Mouse (Mus musculus) midbrain, embryonic 16.5 days (tissue): ENCODE data around the gene Nme7. TPM values are rescaled to one million over a fixed set of nuclear protein-coding genes. Genes with fewer than 3 reads are reported as not detected.
A peak's percentile ranks its signal among the peaks of the same experiment; 100 is the strongest.

Experiments
- ATAC-seq: fragments of 200-750 bp; cut with Nextera tagmentation; 2 replicates; pipeline ENCODE4 v1.8.0; 2017; ENCODE audit warnings: moderate TSS enrichment
- H3K27ac ChIP-seq: fragments of 300-500 bp; sonication (generic); 2 replicates; pipeline ENCODE4 v1.5.1; 2014; ENCODE audit warnings: mild to moderate bottlenecking, low read length, mixed read lengths
- H3K27me3 ChIP-seq: fragments of 300-500 bp; sonication (generic); 2 replicates; pipeline ENCODE4 v1.6.1; 2014; ENCODE audit warnings: low read depth, low read length, mixed read lengths; ENCODE audit not compliant: control insufficient read depth, insufficient read depth
- H3K36me3 ChIP-seq: fragments of 300-500 bp; sonication (generic); 2 replicates; pipeline ENCODE4 v1.6.1; 2014; ENCODE audit warnings: mild to moderate bottlenecking, low read length, moderate library complexity, mixed read lengths; ENCODE audit not compliant: control insufficient read depth, insufficient read depth
- H3K4me1 ChIP-seq: fragments of 300-500 bp; sonication (generic); 2 replicates; pipeline ENCODE4 v1.6.1; 2014; ENCODE audit warnings: mild to moderate bottlenecking, low read length, mixed read lengths; ENCODE audit not compliant: control insufficient read depth, insufficient read depth
- H3K4me2 ChIP-seq: fragments of 300-500 bp; sonication (generic); 2 replicates; pipeline ENCODE4 v1.6.1; 2014; ENCODE audit warnings: mild to moderate bottlenecking, low read length, mixed read lengths
- H3K4me3 ChIP-seq: fragments of 300-500 bp; sonication (generic); 2 replicates; pipeline ENCODE4 v1.5.1; 2014; ENCODE audit warnings: low read depth, mild to moderate bottlenecking, low read length, moderate library complexity, mixed read lengths
- H3K9ac ChIP-seq: fragments of 300-500 bp; sonication (generic); 2 replicates; pipeline ENCODE4 v1.6.1; 2014; ENCODE audit warnings: low read depth, low read length, mixed read lengths
- H3K9me3 ChIP-seq: fragments of 300-500 bp; sonication (generic); replicated peaks from 2 replicates; pipeline ENCODE4 v1.6.1; 2014; ENCODE audit warnings: mild to moderate bottlenecking, low read length, mixed read lengths; ENCODE audit not compliant: control insufficient read depth, poor library complexity, severe bottlenecking
- WGBS: fragments of 180-500 bp; shearing (Covaris S2); extraction: QIAGEN DNeasy Blood & Tissue Kit; methylation state at CpG from one replicate; pipeline ENCODE4 v1.1.7; 2014; 5-methylcytosine and 5-hydroxymethylcytosine counted together
- polyA plus RNA-seq: library from polyadenylated mRNA; unstranded; fragments of >200 nt; fragmentation: Nextera tagmentation; extraction: Ambion mirVana; gene quantifications from 2 replicates; pipeline ENCODE4 v1.2.1, GENCODE M21; 2015

The Nme7 gene
- polyA plus RNA-seq, 1 experiment from 2014 or later, result 31.2 TPM

- H3K9ac ChIP-seq, result no peak overlapping the region
- H3K4me3 ChIP-seq, result no peak overlapping the region
- ATAC-seq, result no peak
- no peak overlapping the region for H3K4me2 ChIP-seq
- 0 out of 2 replicates have a peak, but pooled peaks cover 2% of the 10 kb centered on the region for H3K4me1 ChIP-seq
- H3K9me3 ChIP-seq, result no peaks in the 10 kb centered on the region
- peaks cover 6% of the 10 kb centered on the region; the same call in 1 of the 2 replicates for H3K36me3 ChIP-seq
- WGBS, result 75% methylated on average over 8 of the region's 8 CpGs
- H3K27me3 ChIP-seq, result no peaks in the 10 kb centered on the region
- H3K27ac ChIP-seq, result no peak overlapping the region
Observed at GRCm38 (mm10) chr1:164315266-164315665, 11.3 kb downstream of the Nme7 start.

GRCm38 (mm10) chr1:164316697-164317096, 12.8 kb downstream of the Nme7 start:
- peaks cover 2% of the 10 kb centered on the region; the same call in 1 of the 2 replicates for H3K4me1 ChIP-seq
- H3K4me3 ChIP-seq, result no peak overlapping the region
- no peaks in the 10 kb centered on the region for H3K9me3 ChIP-seq
- H3K4me2 ChIP-seq, result no peak overlapping the region
- H3K27me3 ChIP-seq, result no peaks in the 10 kb centered on the region
- no peak overlapping the region for H3K9ac ChIP-seq
- peaks cover 6% of the 10 kb centered on the region; the same call in 1 of the 2 replicates for H3K36me3 ChIP-seq
- 28% methylated on average over 3 of the region's 3 CpGs for WGBS
- ATAC-seq, result peak; percentile 66
- 0 out of 2 replicates have a peak overlapping the region, but pooled peaks have one; percentile 17 for H3K27ac ChIP-seq

- Histone ChIP-seq H3K9ac (0 out of 2 replicates have a peak overlapping the region, but pooled peaks have one; percentile 10), H3K4me2 (no peak overlapping the region), H3K36me3 (peaks cover 6% of the 10 kb centered on the region; the same call in 1 of the 2 replicates), H3K4me1 (peaks cover 2% of the 10 kb centered on the region; the same call in 1 of the 2 replicates), H3K27ac (0 out of 2 replicates have a peak overlapping the region, but pooled peaks have one; percentile 17), H3K27me3 (no peaks in the 10 kb centered on the region), H3K4me3 (no peak overlapping the region), H3K9me3 (no peaks in the 10 kb centered on the region)
- 84% methylated on average over 9 of the region's 9 CpGs for WGBS
- 0 out of 2 replicates have a peak, but pooled peaks have one; percentile 14 for ATAC-seq
Observed at GRCm38 (mm10) chr1:164317261-164317660, 13.3 kb downstream of the Nme7 start.

GRCm38 (mm10) chr1:164318474-164318873, 14.6 kb downstream of the Nme7 start:
- no peak overlapping the region for H3K4me2 ChIP-seq
- WGBS, result 95% methylated on average over 5 of the region's 5 CpGs
- H3K4me1 ChIP-seq, result peaks cover 2% of the 10 kb centered on the region; the same call in 1 of the 2 replicates
- H3K36me3 ChIP-seq, result peaks cover 4% of the 10 kb centered on the region; the same call in 1 of the 2 replicates
- H3K4me3 ChIP-seq, result no peak overlapping the region
- H3K9ac ChIP-seq, result no peak overlapping the region
- ATAC-seq, result no peak
- no peak overlapping the region for H3K27ac ChIP-seq
- H3K9me3 ChIP-seq, result no peaks in the 10 kb centered on the region
- no peaks in the 10 kb centered on the region for H3K27me3 ChIP-seq

DNA sequence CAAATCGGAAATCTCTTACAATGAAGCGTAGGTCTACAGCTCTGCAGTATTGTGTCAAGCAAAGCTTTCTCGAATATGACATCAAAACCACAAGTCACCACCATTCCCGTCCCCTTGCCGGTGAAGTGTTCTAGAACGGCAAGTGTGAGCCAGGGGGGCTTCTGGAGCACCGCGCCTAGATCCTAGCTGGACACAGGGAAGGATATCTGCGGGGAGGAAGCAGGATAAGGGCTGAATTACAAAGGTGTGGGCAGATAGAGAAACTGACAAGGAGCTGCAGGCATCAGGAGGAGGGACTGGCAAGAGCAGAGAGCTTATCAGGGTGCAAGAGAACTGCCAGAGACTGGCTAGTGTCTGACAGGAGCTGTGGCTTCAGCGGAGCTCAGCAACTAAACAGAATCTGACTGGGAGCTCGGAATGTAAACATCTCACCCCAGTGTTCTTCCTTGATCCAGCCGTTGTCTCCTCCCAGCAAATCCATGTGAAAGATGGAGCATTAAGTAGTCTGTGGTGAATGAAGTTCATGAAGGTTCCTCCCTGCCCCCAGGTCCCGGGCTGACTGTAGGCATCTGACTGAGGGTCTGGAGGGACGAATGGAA, 15.7 kb downstream of the Nme7 start:
- H3K36me3 ChIP-seq, result no peaks in the 10 kb centered on the region
- H3K9ac ChIP-seq, result no peak overlapping the region
- H3K27me3 ChIP-seq, result no peaks in the 10 kb centered on the region
- H3K9me3 ChIP-seq, result no peaks in the 10 kb centered on the region
- H3K4me2 ChIP-seq, result no peak overlapping the region
- 79% methylated on average over 14 of the region's 14 CpGs for WGBS
- H3K27ac ChIP-seq, result no peak overlapping the region
- H3K4me3 ChIP-seq, result no peak overlapping the region
- peaks cover 2% of the 10 kb centered on the region; the same call in 1 of the 2 replicates for H3K4me1 ChIP-seq
- no peak for ATAC-seq

DNA sequence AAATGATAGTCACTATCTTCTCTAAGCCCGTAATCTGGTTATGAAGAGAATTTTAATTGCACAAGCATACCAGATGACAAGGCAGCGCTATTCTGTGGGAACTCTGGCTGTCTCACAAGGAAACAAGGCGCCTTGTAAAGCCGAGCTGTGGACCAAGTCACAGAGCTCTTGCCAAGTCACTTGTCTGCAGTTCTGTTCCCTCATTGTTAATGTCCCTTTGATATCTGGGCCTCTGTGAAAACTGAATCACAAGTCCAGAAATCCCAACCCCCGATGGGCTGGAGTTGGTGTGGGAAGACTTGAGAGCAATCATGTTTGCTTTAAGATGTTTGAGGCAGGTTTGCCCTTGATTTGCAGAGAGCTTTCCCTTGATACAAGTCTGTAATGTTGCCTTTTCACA, 16.8 kb downstream of the Nme7 start:
- Histone ChIP-seq H3K27ac (no peak overlapping the region), H3K9me3 (no peaks in the 10 kb centered on the region)
- no peak for ATAC-seq

DNA sequence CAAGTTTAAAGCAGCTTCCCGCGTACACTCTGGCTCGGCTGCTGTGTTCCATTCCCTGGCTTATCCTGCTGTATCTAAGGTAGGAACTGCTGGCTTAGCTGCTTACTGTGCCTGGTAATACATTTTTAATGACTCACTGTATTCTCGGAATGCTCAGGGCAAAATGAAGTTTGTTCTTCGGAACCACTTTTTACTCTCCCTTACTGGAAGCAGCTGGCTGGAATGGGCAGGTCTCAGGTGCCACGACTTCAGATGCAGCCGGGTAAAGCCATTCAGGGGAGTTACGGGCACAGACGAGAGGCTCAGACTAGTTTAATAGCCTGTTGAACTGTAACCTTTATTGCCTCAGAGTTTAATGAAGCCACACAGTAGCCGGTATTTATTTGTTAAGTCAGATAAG, 17.5 kb downstream of the Nme7 start:
- no peaks in the 10 kb centered on the region for H3K27me3 ChIP-seq
- WGBS, result 60% methylated on average over 10 of the region's 10 CpGs
- no peak overlapping the region for H3K9ac ChIP-seq
- H3K9me3 ChIP-seq, result no peaks in the 10 kb centered on the region
- H3K36me3 ChIP-seq, result no peaks in the 10 kb centered on the region
- no peak overlapping the region for H3K4me3 ChIP-seq
- H3K4me2 ChIP-seq, result no peak overlapping the region
- H3K4me1 ChIP-seq, result peaks cover 2% of the 10 kb centered on the region; the same call in 1 of the 2 replicates
- peak overlapping the region; percentile 17 for H3K27ac ChIP-seq
- no peak for ATAC-seq

More for the DNA sequence above, 16.8 kb downstream of the Nme7 start:
- 43% methylated on average over 5 of the region's 5 CpGs for WGBS
- Histone ChIP-seq H3K36me3 (no peaks in the 10 kb centered on the region), H3K27me3 (no peaks in the 10 kb centered on the region), H3K4me2 (no peak overlapping the region), H3K4me3 (no peak overlapping the region), H3K9ac (no peak overlapping the region), H3K4me1 (peaks cover 2% of the 10 kb centered on the region; the same call in 1 of the 2 replicates)

DNA sequence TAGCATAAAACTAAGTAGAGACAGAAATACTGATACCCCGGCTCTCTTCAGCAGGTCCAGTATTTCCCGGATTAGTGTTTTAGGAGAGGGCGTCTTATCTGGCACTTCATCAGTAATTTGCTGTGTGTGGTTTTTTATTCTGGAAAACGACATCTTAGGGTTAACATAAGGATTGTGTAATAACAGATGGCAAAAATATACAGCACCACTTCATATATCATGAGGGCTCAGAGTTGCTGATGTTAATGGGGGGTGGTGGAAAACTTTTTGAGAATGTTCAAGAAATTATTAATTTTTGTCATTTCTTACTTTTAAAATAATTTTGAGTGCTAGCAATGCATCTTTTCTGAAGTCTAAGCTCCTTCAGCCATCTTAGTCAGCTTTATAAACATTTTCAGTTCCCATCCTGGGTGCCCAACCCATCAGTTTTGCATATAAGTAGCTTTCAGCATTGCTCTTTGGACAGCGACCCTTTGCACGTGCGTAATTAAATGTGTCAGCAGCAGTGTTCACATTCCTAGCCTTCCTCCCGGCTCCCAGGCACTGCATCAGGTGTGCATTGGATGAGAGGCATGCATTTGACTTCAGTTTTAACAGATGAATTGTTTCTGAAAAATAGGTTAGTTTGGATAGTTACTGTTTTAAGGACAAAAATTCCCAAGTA, 19.2 kb downstream of the Nme7 start:
- Histone ChIP-seq H3K36me3 (no peaks in the 10 kb centered on the region), H3K4me2 (no peak overlapping the region), H3K27me3 (no peaks in the 10 kb centered on the region), H3K9ac (no peak overlapping the region), H3K27ac (no peak overlapping the region), H3K4me1 (peaks cover 5% of the 10 kb centered on the region; the same call in 1 of the 2 replicates), H3K9me3 (no peaks in the 10 kb centered on the region), H3K4me3 (no peak overlapping the region)
- ATAC-seq, result no peak
- 90% methylated on average over 8 of the region's 8 CpGs for WGBS

DNA sequence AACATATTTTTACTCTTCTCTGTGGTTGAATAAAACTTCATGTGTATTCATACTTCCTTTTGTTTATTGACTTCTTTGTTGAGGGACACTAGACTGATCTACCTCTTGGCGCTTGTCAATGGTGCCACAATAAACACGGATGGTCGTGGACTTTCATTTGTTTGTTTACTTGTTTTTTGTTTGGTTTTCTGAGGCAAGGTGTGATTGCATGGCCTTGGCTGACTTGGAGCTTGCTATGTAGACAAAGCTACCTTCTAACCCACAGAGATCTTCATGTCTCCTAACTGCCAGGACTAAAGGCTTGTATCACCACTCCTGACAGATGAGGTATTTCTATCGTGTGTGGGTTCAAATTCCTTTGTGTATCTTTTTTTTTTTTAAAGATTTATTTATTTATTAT, 20.3 kb downstream of the Nme7 start:
- Histone ChIP-seq H3K4me1 (peaks cover 5% of the 10 kb centered on the region; the same call in 1 of the 2 replicates), H3K9ac (no peak overlapping the region), H3K4me3 (no peak overlapping the region), H3K27ac (no peak overlapping the region), H3K36me3 (no peaks in the 10 kb centered on the region), H3K9me3 (no peaks in the 10 kb centered on the region), H3K4me2 (no peak overlapping the region), H3K27me3 (no peaks in the 10 kb centered on the region)
- no peak for ATAC-seq
- 93% methylated on average over 4 of the region's 4 CpGs for WGBS
